Mouse (Mus musculus) heart, postnatal 25 days (tissue): ENCODE measurements at regions not wholly inside any gene's neighbourhood (a gene's known extent, or its start where the extent isn't known, plus 50 kb on each side); places are given as distances from the start of the nearest gene placed in this dataset.
A peak's percentile ranks its signal among the peaks of the same experiment; 100 is the strongest.

Experiments used
- DNase-seq: peaks from one replicate; pipeline ENCODE4 v3.0.0; 2022; ENCODE audit warnings: low spot score
- intact Hi-C: fragments of 180-260 bp; cut with DNase I; formaldehyde crosslinking; loops from one replicate; pipeline ENCODE4 v1.15.1; 2025

- intact Hi-C loops = no loop called here
- no peak for DNase-seq
Measured at GRCm38 (mm10) chr10:119001000-119001780, 131.2 kb upstream of the Dyrk2 start.

DNA sequence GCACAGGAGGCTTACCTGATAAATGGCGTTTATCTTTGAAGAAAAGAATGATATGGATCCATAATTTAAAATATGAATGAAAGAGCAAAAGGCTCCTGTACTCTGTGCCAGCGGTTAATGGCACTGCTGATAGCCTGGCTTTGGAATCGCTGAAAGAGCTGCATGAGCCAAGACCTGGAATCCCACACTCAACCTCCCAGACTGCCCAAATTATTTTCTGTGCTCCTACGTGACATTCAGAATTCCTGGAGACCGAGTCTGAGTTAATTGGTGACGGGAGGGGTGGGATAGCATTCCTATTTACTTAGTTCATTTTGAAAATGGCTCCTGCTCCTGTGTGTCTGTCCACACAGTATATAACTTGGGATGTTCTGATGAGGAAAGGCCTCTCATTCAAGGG is 129.0 kb upstream of the Dyrk2 start:
- DNase-seq = no peak
- intact Hi-C loops = no loop called here

DNA sequence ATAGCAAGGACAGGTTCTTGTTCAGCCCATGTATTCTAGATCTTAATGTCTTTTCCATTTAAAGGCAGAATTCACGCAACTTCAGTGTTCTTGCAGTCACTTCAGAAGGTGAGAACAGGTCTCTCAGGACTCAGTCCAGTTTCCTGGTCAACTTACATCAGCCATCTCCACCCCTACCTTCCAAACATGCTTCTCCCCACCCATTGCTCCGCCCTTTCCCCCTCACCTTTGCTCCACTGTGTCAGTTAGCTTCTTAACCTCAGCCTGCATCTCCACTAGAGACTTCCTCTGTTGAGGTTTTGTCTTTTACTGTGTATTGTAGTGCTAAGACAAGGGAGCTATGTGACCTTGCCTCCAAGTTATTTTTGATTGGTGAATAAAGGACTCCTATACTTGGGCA is 127.0 kb upstream of the Dyrk2 start:
- DNase-seq = no peak
- intact Hi-C loops = no loop called here

- intact Hi-C loops = loop anchor here (5.0 kb wide), 1 partner anchor 68 kb away; no protein-coding TSS in a partner anchor
- no peak for DNase-seq
Measured at GRCm38 (mm10) chr10:118993819-118994574, 124.0 kb upstream of the Dyrk2 start.

GRCm38 (mm10) chr10:118991213-118991612 is 121.2 kb upstream of the Dyrk2 start:
- intact Hi-C loops = loop anchor here (5.0 kb wide), 1 partner anchor 71 kb away; no protein-coding TSS in a partner anchor
- peak; percentile 56 for DNase-seq

DNA sequence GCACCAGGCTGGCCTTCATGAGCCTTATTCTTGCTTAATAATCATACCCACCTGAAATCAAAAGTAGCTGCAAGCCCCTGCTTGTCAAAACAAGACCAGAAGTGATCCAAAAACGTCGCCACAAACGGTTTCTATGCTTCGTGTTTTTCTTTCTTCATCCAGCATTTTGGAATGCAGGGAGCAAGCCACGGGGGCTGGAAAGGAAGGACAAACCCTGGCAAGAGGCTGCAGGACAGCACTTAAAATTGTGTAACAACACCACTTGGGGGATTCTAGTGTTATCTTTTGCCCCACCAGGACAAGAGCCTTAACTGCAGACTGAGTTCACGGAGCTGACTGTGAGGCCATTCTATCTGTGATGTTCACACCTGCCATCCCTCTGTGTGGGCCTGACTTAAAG is 120.5 kb upstream of the Dyrk2 start:
- peak; percentile 12 for DNase-seq
- intact Hi-C loops = loop anchor here (5.0 kb wide), 1 partner anchor 72 kb away; no protein-coding TSS in a partner anchor

GRCm38 (mm10) chr10:118989812-118990211 is 119.8 kb upstream of the Dyrk2 start:
- DNase-seq = no peak
- intact Hi-C loops = loop anchor here (5.0 kb wide), 1 partner anchor 72 kb away; no protein-coding TSS in a partner anchor

DNA sequence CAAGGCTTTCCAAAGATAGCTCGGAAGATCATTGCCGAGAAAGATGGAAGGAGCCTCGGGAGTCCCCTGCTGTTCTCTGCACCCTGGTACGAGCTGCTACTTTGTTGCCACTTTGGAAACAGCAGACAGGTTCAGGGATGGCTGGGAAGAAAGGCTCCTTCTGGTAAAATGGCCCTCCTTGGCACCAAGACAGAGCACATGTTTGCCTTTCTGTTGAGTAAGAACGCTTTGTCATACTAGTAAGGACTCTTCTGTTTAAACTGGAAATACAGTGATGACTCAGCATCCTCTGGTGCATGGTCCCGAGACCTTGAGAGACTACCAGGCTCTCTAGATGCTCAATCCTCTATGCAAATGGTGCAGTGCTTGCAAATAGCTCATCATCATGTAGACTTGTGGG is 118.2 kb upstream of the Dyrk2 start:
- no peak for DNase-seq
- intact Hi-C loops = no loop called here

DNA sequence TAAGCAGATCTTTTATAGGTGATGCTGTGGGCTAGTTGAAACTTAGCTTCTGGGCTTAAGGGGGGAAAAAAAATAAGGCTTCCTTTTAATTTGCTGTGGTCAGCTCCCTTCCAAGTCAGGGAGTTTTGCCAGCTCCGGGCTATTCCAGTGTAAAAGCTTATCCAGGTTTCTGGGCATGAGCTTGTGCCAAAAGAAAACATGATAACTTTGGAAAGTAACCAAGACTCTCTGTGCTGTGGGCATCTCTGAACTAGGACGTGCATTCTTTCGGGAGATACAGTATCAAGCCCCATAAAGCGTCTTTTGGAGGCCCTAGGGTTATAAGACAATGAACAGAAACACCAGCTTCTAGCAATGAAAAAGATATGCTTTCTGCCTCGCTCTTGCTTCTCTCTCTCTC is 114.6 kb upstream of the Dyrk2 start:
- DNase-seq = no peak
- intact Hi-C loops = no loop called here

- DNase-seq = no peak
- intact Hi-C loops = no loop called here
Measured at GRCm38 (mm10) chr10:118981446-118981845, 111.4 kb upstream of the Dyrk2 start.

DNA sequence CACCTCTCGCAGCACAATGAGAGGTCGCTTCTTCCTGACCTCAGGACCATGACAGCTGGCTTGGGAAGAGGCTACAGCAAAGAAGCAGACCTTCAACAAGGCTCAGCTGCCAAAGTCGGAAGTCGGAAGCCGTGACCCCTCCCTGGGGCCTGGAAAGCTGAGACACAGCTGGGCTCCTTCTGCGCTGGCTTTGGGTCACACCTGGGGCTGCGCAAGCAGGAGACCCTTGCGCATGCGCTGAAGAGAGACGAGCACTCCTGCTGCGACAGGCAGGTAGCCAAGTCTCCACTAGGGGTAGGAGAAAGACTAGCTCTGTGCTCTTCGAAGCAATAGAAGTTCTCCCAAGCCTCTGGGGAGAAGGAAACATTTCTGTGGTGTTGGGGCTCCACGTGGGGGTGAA is 109.3 kb upstream of the Dyrk2 start:
- DNase-seq = no peak
- intact Hi-C loops = no loop called here

DNA sequence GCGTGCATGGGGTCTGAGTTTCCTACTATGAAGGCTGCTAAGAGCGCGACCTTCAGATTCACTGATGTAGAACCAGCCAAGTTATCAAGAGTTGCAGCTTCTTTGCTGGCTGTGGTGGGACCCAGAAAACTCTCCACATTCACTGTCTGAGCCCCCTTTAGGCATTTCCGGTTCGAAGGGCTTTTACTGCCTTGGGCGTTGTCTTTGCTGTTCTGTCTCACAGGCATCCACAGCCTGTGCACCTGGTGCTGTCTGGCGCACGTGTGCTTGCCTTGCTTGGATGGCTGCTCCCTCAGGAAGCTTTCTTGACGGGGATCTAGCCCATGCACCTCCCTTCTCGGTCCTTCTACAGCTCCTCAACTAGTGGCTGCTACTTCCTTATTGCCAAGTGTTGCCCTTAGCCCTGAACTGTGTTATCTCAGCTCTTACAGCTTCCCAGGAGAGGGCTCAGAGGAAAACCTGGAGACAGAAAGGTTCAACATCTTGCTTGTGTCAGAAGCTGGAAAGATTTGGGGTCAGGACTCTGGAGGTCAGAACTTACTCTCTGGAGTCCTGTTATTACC is 108.3 kb upstream of the Dyrk2 start:
- intact Hi-C loops = no loop called here
- DNase-seq = no peak

GRCm38 (mm10) chr10:118976447-118976846 is 106.4 kb upstream of the Dyrk2 start:
- intact Hi-C loops = no loop called here
- DNase-seq = no peak

DNA sequence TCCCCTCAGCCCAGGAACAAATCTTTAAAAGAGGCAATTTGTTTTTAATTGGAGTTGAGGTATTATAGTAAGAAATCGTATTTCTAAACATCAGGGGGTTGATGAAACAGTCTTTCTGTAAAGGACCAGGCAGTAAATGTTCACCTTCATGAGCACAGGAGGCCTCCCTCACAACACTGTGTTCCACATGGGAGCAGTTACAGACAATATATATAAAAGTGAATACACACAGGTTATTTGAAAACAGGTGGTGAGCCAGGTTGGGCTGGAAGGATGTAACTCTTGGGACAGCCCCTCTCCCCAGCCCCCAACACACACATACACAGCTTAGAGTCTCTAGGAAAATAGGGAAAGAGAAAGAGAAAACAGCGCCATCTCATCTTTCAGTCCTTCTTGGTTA is 105.8 kb upstream of the Dyrk2 start:
- intact Hi-C loops = no loop called here
- DNase-seq = no peak

- no peak for DNase-seq
- intact Hi-C loops = no loop called here
Measured at GRCm38 (mm10) chr10:118973324-118973723, 103.3 kb upstream of the Dyrk2 start.

GRCm38 (mm10) chr10:118972626-118973025 is 102.6 kb upstream of the Dyrk2 start:
- no peak for DNase-seq
- intact Hi-C loops = no loop called here

DNA sequence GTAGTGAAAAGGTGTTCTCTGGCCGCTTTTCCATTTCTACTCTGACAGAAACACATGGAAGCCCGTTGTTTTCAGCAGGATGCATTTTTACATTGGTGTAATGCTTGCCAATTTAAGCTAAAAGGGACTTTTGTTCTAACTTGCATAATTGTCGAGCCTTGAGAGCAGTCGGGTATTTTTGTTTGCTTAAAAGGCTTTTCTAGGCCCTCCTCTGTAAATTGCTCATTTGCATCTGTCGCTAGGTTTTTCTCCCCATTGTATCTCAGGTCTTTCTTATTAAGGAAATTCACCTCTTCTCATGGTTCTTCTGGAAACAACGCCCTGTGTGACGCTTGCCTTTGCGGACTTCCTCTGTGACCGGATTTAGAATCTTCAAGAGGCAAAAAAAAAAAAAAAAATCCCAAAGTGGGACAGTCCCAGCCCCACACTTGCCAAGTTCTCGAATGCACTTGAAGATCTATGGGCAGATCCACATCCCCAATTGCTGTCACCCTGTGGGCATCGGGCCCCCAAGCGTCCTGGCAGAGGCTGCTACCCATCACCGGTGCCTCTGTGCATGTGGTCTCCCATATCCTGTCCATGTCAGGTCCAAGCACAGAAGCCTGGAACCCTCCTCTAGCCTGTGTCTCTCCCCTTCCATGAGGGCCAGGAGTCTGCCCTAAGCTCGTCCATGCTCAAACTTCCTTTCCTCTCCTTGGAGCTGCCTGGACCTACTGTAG is 100.6 kb upstream of the Dyrk2 start:
- intact Hi-C loops = no loop called here
- DNase-seq = no peak

GRCm38 (mm10) chr10:118961713-118962181 is 91.7 kb upstream of the Dyrk2 start:
- intact Hi-C loops = no loop called here
- DNase-seq = no peak

GRCm38 (mm10) chr10:118960076-118960475 is 90.1 kb upstream of the Dyrk2 start:
- no peak for DNase-seq
- intact Hi-C loops = no loop called here

GRCm38 (mm10) chr10:118959623-118960022 is 89.6 kb upstream of the Dyrk2 start:
- intact Hi-C loops = loop anchor here (10.0 kb wide), 1 partner anchor 365 kb away; no protein-coding TSS in a partner anchor
- no peak for DNase-seq
